Mouse (Mus musculus) hindbrain, embryonic 10.5 days (tissue): ENCODE measurements around the gene Fmo1. TPM values are rescaled to one million over a fixed set of nuclear protein-coding genes. Genes with fewer than 3 reads are reported as not detected.
A peak's percentile ranks its signal among the peaks of the same experiment; 100 is the strongest.

Experiments
- DNase-seq: peaks from one replicate; pipeline ENCODE4 v3.0.0-alpha.2; 2017; ENCODE audit warnings: low spot score
- H3K27ac ChIP-seq: fragments of 300-500 bp; sonication (generic); 2 replicates; pipeline ENCODE4 v1.5.1; 2016; ENCODE audit warnings: mild to moderate bottlenecking, moderate library complexity
- H3K27me3 ChIP-seq: fragments of 300-500 bp; sonication (generic); 2 replicates; pipeline ENCODE4 v1.6.1; 2016; ENCODE audit warnings: mild to moderate bottlenecking; ENCODE audit not compliant: poor library complexity, insufficient read depth, severe bottlenecking
- H3K36me3 ChIP-seq: fragments of 300-500 bp; sonication (generic); 2 replicates; pipeline ENCODE4 v1.6.1; 2016; ENCODE audit warnings: mild to moderate bottlenecking, moderate library complexity
- H3K4me1 ChIP-seq: fragments of 300-500 bp; sonication (generic); replicated peaks from 2 replicates; pipeline ENCODE4 v1.6.1; 2016; ENCODE audit warnings: mild to moderate bottlenecking
- H3K4me3 ChIP-seq: fragments of 300-500 bp; sonication (generic); 2 replicates; pipeline ENCODE4 v1.5.1; 2016; ENCODE audit warnings: mild to moderate bottlenecking, moderate library complexity
- H3K9me3 ChIP-seq: fragments of 300-500 bp; sonication (generic); 2 replicates; pipeline ENCODE4 v1.6.1; 2016; ENCODE audit warnings: mild to moderate bottlenecking, moderate library complexity
- WGBS: fragments of 180-500 bp; shearing (Covaris S2); methylation state at CpG from one replicate; pipeline ENCODE4 v1.1.7; 2016; 5-methylcytosine and 5-hydroxymethylcytosine counted together
- polyA plus RNA-seq: library from polyadenylated mRNA; unstranded; fragments of >200 nt; fragmentation: Nextera tagmentation; extraction: Ambion mirVana; gene quantifications from 2 replicates; pipeline ENCODE4 v1.2.1, GENCODE M21; 2016

Gene Fmo1
- polyA plus RNA-seq, 1 experiment from 2014 or later, result 11.3 TPM

DNA sequence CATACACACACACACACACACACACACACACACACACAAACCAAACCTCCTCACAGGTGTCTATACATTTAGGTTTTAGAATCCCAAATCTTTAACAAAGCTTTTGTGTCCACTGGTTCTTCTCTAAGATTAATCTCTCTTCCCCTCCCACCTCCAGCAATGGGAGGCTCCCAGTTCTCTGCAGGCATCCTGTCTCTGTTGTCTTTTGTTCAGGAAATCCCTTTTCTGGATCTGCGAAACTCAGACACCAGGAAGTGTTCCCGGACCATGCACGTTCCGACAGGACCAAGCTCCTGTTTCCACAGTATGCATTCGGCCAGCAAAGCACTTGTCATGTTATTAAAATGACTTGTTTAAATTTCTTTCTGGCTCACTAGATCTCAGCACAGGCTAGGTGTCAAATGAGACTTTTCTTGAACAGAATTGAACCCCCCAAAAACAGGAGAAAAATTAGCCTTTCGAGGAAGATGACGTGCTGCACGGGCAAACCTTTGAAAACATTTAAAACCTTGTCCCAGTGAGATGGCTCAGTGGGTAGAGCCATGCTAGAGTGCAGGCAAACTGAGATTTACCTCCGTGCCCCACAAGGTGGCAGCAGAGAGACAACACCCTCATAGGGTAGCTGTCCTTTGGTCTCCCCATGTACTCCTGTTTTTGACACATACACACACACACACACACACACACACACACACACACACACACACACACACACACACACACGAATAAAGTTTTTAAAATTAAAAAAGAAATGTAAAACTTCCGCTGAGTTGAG lies 13.4 kb upstream of the Fmo1 start:
- Histone ChIP-seq H3K9me3 (no peaks in the 10 kb centered on the region), H3K36me3 (no peaks in the 10 kb centered on the region), H3K27me3 (no peaks in the 10 kb centered on the region), H3K27ac (no peak overlapping the region), H3K4me1 (no peaks in the 10 kb centered on the region), H3K4me3 (no peak overlapping the region)
- 66% methylated on average over 11 of the region's 11 CpGs for WGBS
- DNase-seq, result peak; percentile 41

- H3K27me3 ChIP-seq, result no peaks in the 10 kb centered on the region
- H3K4me3 ChIP-seq, result no peak overlapping the region
- no peak for DNase-seq
- H3K9me3 ChIP-seq, result no peaks in the 10 kb centered on the region
- 66% methylated on average over 3 of the region's 3 CpGs for WGBS
- no peak overlapping the region for H3K27ac ChIP-seq
- no peaks in the 10 kb centered on the region for H3K36me3 ChIP-seq
- H3K4me1 ChIP-seq, result peaks cover 12% of the 10 kb centered on the region; the same call in 1 of the 2 replicates
These were observed 8.7 kb upstream of the Fmo1 start for GRCm38 (mm10) chr1:162875091-162875490.

DNA sequence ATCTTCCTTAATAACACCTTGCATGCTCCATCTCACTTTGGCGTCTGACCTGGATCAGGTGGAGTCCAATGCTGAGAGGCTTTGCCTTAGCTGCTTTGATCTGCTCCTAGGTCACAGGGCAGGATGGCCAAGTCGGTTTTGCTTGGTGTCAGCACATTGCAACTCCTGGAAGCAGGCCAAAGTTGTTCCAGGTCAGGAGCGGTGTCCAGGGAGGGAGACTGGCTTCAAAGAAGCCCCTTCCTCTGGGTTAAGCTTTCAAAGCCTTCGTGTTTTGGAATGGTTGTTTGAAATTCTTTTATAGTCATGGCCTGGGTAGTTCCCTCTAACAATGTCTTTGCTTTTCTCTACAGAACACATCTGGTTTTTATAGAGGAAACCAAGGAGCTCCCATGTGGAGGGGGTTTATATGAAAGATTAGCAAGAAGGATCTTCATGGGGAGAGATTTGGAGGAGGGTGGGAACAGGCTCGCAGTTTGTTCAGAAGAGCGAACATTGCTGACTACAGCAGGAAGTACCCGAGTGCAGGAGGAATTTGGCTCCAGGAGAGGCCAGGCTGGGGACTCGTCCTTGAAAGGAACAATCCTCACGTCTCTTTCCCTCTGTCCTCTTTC lies 5.4 kb upstream of the Fmo1 start:
- 53% methylated on average over 9 of the region's 9 CpGs for WGBS
- no peaks in the 10 kb centered on the region for H3K27me3 ChIP-seq
- no peaks in the 10 kb centered on the region for H3K36me3 ChIP-seq
- H3K27ac ChIP-seq, result 0 out of 2 replicates have a peak overlapping the region, but pooled peaks have one; percentile 45
- peaks cover 12% of the 10 kb centered on the region; the same call in 1 of the 2 replicates for H3K4me1 ChIP-seq
- peak; percentile 49 for DNase-seq
- H3K9me3 ChIP-seq, result no peaks in the 10 kb centered on the region
- no peak overlapping the region for H3K4me3 ChIP-seq

DNA sequence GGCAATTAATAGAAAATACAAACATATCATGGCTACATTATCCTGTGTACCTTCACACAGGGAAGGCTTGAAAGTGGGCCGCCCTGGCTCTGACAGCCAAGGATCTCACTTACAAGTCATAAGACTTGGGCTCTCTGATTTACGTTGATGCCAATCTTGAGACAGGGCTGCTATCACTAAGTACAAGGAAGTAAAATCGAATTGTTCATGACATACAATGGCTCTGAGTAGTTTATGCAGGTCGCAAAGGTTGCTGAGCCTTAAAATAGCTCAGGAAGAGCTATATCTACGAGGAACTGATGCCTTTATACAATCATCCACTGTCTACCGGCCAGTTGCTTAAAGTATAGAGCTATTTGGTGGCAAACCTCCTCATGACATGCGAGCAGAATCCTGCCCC lies 4.6 kb upstream of the Fmo1 start:
- DNase-seq, result no peak
- WGBS, result 81% methylated on average over 7 of the region's 7 CpGs
- peaks cover 12% of the 10 kb centered on the region; the same call in 1 of the 2 replicates for H3K4me1 ChIP-seq
- no peak overlapping the region for H3K4me3 ChIP-seq
- no peaks in the 10 kb centered on the region for H3K9me3 ChIP-seq
- H3K27ac ChIP-seq, result 0 out of 2 replicates have a peak overlapping the region, but pooled peaks have one; percentile 35
- no peaks in the 10 kb centered on the region for H3K27me3 ChIP-seq
- no peaks in the 10 kb centered on the region for H3K36me3 ChIP-seq

DNA sequence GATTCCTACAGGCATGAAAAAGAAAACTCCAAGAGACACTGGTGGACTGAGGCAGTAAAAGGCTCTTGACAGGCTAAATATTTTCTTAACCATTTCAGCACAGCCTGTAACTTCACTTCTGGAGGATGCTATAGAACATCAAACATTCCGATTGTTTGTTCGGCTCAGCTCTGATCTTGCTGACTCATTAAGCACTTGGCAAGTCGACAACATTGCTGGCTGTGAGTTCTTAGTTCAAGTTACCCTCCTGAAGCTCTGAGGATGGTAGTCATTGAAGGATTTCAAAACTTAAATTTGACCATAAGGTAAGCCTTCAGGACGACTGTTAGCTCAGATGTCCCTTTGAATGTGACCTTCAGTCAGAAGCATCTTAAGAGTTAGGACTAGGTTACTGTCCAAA lies 986 bp upstream of the Fmo1 start:
- Histone ChIP-seq H3K36me3 (no peaks in the 10 kb centered on the region), H3K9me3 (no peaks in the 10 kb centered on the region), H3K27ac (no peak overlapping the region), H3K4me1 (peaks cover 16% of the 10 kb centered on the region), H3K4me3 (no peak overlapping the region), H3K27me3 (no peaks in the 10 kb centered on the region)
- 85% methylated on average over 4 of the region's 4 CpGs for WGBS
- DNase-seq, result no peak

DNA sequence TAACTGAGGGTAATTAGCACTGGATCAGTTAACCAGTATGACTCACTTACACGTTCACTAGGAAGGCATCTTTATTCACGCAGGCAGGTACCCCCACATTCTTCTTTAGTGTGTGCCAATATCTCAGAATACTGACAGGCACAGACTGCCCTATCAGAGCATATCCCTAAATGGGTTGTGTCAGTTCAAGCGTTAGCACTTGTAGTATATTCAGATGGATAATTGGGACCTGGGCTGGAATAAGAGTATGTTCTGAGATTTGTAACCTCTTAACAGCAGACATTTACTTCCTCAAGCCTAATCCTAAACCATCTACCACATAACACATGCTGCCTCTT lies 948 bp downstream of the Fmo1 start:
- no peaks in the 10 kb centered on the region for H3K36me3 ChIP-seq
- 79% methylated on average over 3 of the region's 3 CpGs for WGBS
- H3K27me3 ChIP-seq, result no peaks in the 10 kb centered on the region
- no peaks in the 10 kb centered on the region for H3K9me3 ChIP-seq
- peaks cover 11% of the 10 kb centered on the region for H3K4me1 ChIP-seq
- no peak for DNase-seq
- no peak overlapping the region for H3K27ac ChIP-seq
- no peak overlapping the region for H3K4me3 ChIP-seq

- Histone ChIP-seq H3K27ac (no peak overlapping the region), H3K9me3 (no peaks in the 10 kb centered on the region), H3K4me3 (no peak overlapping the region), H3K27me3 (no peaks in the 10 kb centered on the region), H3K4me1 (peaks cover 12% of the 10 kb centered on the region), H3K36me3 (no peaks in the 10 kb centered on the region)
- no peak for DNase-seq
- WGBS, result 89% methylated on average over 8 of the region's 8 CpGs
These were observed 1.5 kb downstream of the Fmo1 start for GRCm38 (mm10) chr1:162864816-162865492.

GRCm38 (mm10) chr1:162864279-162864678 lies 2.1 kb downstream of the Fmo1 start:
- Histone ChIP-seq H3K27me3 (no peaks in the 10 kb centered on the region), H3K36me3 (no peaks in the 10 kb centered on the region), H3K27ac (no peak overlapping the region), H3K9me3 (no peaks in the 10 kb centered on the region), H3K4me3 (no peak overlapping the region), H3K4me1 (peaks cover 19% of the 10 kb centered on the region)
- 94% methylated on average over 5 of the region's 5 CpGs for WGBS
- no peak for DNase-seq

- H3K36me3 ChIP-seq, result no peaks in the 10 kb centered on the region
- no peak overlapping the region for H3K4me3 ChIP-seq
- DNase-seq, result no peak
- no peaks in the 10 kb centered on the region for H3K9me3 ChIP-seq
- 92% methylated on average over 3 of the region's 3 CpGs for WGBS
- no peaks in the 10 kb centered on the region for H3K27me3 ChIP-seq
- H3K27ac ChIP-seq, result no peak overlapping the region
- peaks cover 26% of the 10 kb centered on the region for H3K4me1 ChIP-seq
These were observed 2.8 kb downstream of the Fmo1 start for GRCm38 (mm10) chr1:162863579-162863978.

DNA sequence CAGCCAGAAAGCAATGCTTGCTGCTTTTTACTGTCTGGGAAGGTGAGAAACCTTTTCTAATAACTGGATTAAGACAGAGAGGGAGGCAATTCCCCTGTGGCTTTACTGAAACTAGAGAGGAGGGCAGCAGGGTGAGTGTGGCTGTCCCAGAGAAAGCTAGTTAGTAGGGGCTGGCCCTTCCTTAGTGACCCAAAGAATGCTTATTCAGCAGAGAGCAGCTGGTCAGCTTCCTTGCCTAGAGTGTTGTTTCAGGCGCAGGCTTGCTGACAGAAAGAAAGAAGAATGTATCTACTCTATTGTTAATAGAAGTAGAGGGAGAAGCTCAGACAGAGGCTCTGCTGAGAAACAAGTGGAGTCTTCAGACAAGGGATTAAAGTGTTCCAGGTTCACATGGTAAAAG lies 4.1 kb downstream of the Fmo1 start:
- Histone ChIP-seq H3K9me3 (no peaks in the 10 kb centered on the region), H3K27me3 (no peaks in the 10 kb centered on the region), H3K4me3 (no peak overlapping the region), H3K27ac (peak overlapping the region; percentile 50), H3K36me3 (no peaks in the 10 kb centered on the region), H3K4me1 (peaks cover 31% of the 10 kb centered on the region)
- WGBS, result 23% methylated on average over 1 of the region's 1 CpGs
- DNase-seq, result no peak

GRCm38 (mm10) chr1:162859996-162860605 lies 6.3 kb downstream of the Fmo1 start:
- Histone ChIP-seq H3K27me3 (no peaks in the 10 kb centered on the region), H3K4me1 (peaks cover 31% of the 10 kb centered on the region), H3K27ac (peak overlapping the region; percentile 83; the same call in 1 of the 2 replicates), H3K4me3 (no peak overlapping the region), H3K9me3 (no peaks in the 10 kb centered on the region), H3K36me3 (no peaks in the 10 kb centered on the region)
- DNase-seq, result no peak
- 90% methylated on average over 9 of the region's 9 CpGs for WGBS

DNA sequence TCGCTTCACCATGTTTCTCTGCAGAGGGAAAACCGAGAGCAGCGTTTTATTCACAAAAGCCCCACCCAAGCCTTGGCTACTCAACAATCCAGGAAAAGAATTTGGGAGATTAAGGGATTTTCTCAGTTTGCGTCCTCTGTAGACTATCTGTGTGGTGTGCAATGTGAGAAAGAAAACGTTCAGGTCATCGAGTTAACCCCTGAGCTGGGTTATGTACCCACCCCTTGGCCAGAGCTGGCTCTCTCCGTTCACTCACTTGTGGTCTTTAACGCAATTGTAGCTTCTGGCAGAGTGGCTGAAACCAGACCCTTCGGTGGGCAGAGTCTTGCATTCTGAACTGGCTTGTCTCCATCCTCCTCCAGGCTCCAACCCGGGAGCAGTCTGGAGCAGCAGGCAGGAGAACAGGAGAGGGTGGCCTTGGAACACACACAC lies 6.8 kb downstream of the Fmo1 start:
- Histone ChIP-seq H3K4me3 (no peak overlapping the region), H3K36me3 (no peaks in the 10 kb centered on the region), H3K27ac (peak overlapping the region; percentile 83), H3K9me3 (no peaks in the 10 kb centered on the region), H3K27me3 (no peaks in the 10 kb centered on the region), H3K4me1 (peaks cover 31% of the 10 kb centered on the region)
- WGBS, result 69% methylated on average over 10 of the region's 10 CpGs
- DNase-seq, result no peak

DNA sequence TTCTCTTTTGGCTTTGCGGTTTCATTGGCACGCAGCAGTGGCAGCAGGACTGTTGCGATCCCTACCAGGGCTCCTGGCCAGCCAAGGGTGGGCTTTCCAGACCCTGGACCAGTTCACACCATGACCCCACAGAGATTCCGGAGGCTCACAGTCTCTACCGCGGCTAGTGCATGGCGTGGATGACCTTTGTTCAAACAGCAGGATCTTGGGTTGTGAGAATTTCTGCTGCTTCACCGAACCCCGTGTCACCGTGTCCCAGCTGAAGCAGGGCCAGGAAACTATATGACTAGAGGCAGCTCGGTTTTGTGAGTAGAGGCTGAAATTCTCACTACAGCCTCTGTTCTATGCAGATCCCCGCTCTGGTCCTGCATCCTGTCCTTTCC lies 7.7 kb downstream of the Fmo1 start:
- DNase-seq, result peak; percentile 23
- no peak overlapping the region for H3K4me3 ChIP-seq
- no peaks in the 10 kb centered on the region for H3K36me3 ChIP-seq
- peaks cover 31% of the 10 kb centered on the region for H3K4me1 ChIP-seq
- no peaks in the 10 kb centered on the region for H3K27me3 ChIP-seq
- peak overlapping the region; percentile 83 for H3K27ac ChIP-seq
- H3K9me3 ChIP-seq, result no peaks in the 10 kb centered on the region
- WGBS, result 60% methylated on average over 12 of the region's 12 CpGs
